Mouse (Mus musculus): ENCODE measurements at regions not wholly inside any gene's neighbourhood (a gene's known extent, or its start where the extent isn't known, plus 50 kb on each side); places are given as distances from the start of the nearest gene placed in this dataset.

GRCm38 (mm10) chr13:90510479-90510878 is 394.7 kb downstream of the Atp6ap1l start:
- no peak overlapping the region for H3K9ac ChIP-seq (ENCODE audit: low read depth, low read length)
- intact Hi-C loops (cut with DNase I), result no loop called here
- no peak overlapping the region for H3K27ac ChIP-seq
- H3K36me3 ChIP-seq (ENCODE audit: control insufficient read depth, insufficient read depth, low read length), result no peaks in the 10 kb centered on the region
- H3K4me1 ChIP-seq (ENCODE audit: control insufficient read depth, insufficient read depth, low read length), result peaks cover under 1% of the 10 kb centered on the region; the same call in 1 of the 2 replicates
- H3K27me3 ChIP-seq (ENCODE audit: control insufficient read depth, insufficient read depth, low read length), result no peaks in the 10 kb centered on the region
- no peak overlapping the region for H3K4me3 ChIP-seq
- no peak for DNase-seq
- TF ChIP-seq CTCF (IDR thresholded peaks at IDR 0.05) (no peak), EP300 (IDR thresholded peaks at IDR 0.05; ENCODE audit: insufficient read depth, low read depth, low read length) (no peak), POLR2A (IDR thresholded peaks at IDR 0.05; ENCODE audit: insufficient read depth, low read depth, low read length) (no peak)
- H3K79me2 ChIP-seq (replicated peaks; ENCODE audit: control insufficient read depth, insufficient read depth, low read length), result no peaks in the 10 kb centered on the region
- WGBS, result 88% methylated on average over 6 of the region's 6 CpGs

- no peaks in the 10 kb centered on the region for H3K27me3 ChIP-seq (ENCODE audit: control insufficient read depth, insufficient read depth, low read length)
- H3K79me2 ChIP-seq (replicated peaks; ENCODE audit: control insufficient read depth, insufficient read depth, low read length), result no peaks in the 10 kb centered on the region
- H3K4me3 ChIP-seq, result no peak overlapping the region
- no peaks in the 10 kb centered on the region for H3K4me1 ChIP-seq (ENCODE audit: control insufficient read depth, insufficient read depth, low read length)
- no peak overlapping the region for H3K27ac ChIP-seq
- DNase-seq, result no peak
- WGBS, result 78% methylated on average over 2 of the region's 2 CpGs
- TF ChIP-seq POLR2A (IDR thresholded peaks at IDR 0.05; ENCODE audit: insufficient read depth, low read depth, low read length), result no peak
- no peak for TF ChIP-seq CTCF (IDR thresholded peaks at IDR 0.05)
- no peak for TF ChIP-seq EP300 (IDR thresholded peaks at IDR 0.05; ENCODE audit: insufficient read depth, low read depth, low read length)
- intact Hi-C loops (cut with DNase I), result no loop called here
- no peaks in the 10 kb centered on the region for H3K36me3 ChIP-seq (ENCODE audit: control insufficient read depth, insufficient read depth, low read length)
- no peak overlapping the region for H3K9ac ChIP-seq (ENCODE audit: low read depth, low read length)
These were observed 402.0 kb downstream of the Atp6ap1l start for GRCm38 (mm10) chr13:90503188-90503587.

GRCm38 (mm10) chr13:90502141-90502540 is 403.0 kb downstream of the Atp6ap1l start:
- intact Hi-C loops (cut with DNase I), result no loop called here
- H3K79me2 ChIP-seq (replicated peaks; ENCODE audit: control insufficient read depth, insufficient read depth, low read length), result no peaks in the 10 kb centered on the region
- no peak for TF ChIP-seq CTCF (IDR thresholded peaks at IDR 0.05)
- no peak for TF ChIP-seq POLR2A (IDR thresholded peaks at IDR 0.05; ENCODE audit: insufficient read depth, low read depth, low read length)
- TF ChIP-seq EP300 (IDR thresholded peaks at IDR 0.05; ENCODE audit: insufficient read depth, low read depth, low read length), result no peak
- no peak overlapping the region for H3K4me3 ChIP-seq
- H3K27ac ChIP-seq, result no peak overlapping the region
- no peak for DNase-seq
- 95% methylated on average over 1 of the region's 1 CpGs for WGBS
- no peak overlapping the region for H3K9ac ChIP-seq (ENCODE audit: low read depth, low read length)
- H3K36me3 ChIP-seq (ENCODE audit: control insufficient read depth, insufficient read depth, low read length), result no peaks in the 10 kb centered on the region
- H3K27me3 ChIP-seq (ENCODE audit: control insufficient read depth, insufficient read depth, low read length), result no peaks in the 10 kb centered on the region
- no peaks in the 10 kb centered on the region for H3K4me1 ChIP-seq (ENCODE audit: control insufficient read depth, insufficient read depth, low read length)

- H3K4me1 ChIP-seq (ENCODE audit: control insufficient read depth, insufficient read depth, low read length), result no peaks in the 10 kb centered on the region
- no peaks in the 10 kb centered on the region for H3K36me3 ChIP-seq (ENCODE audit: control insufficient read depth, insufficient read depth, low read length)
- H3K27ac ChIP-seq, result no peak overlapping the region
- no peaks in the 10 kb centered on the region for H3K27me3 ChIP-seq (ENCODE audit: control insufficient read depth, insufficient read depth, low read length)
- intact Hi-C loops (cut with DNase I), result no loop called here
- DNase-seq, result no peak
- TF ChIP-seq EP300 (IDR thresholded peaks at IDR 0.05; ENCODE audit: insufficient read depth, low read depth, low read length) (no peak), POLR2A (IDR thresholded peaks at IDR 0.05; ENCODE audit: insufficient read depth, low read depth, low read length) (no peak), CTCF (IDR thresholded peaks at IDR 0.05) (no peak)
- H3K9ac ChIP-seq (ENCODE audit: low read depth, low read length), result no peak overlapping the region
- H3K4me3 ChIP-seq, result no peak overlapping the region
- H3K79me2 ChIP-seq (replicated peaks; ENCODE audit: control insufficient read depth, insufficient read depth, low read length), result no peaks in the 10 kb centered on the region
- WGBS, result 77% methylated on average over 3 of the region's 3 CpGs
These were observed 406.2 kb downstream of the Atp6ap1l start for GRCm38 (mm10) chr13:90498978-90499377.

- intact Hi-C loops (cut with DNase I), result no loop called here
- Histone ChIP-seq H3K36me3 (ENCODE audit: control insufficient read depth, insufficient read depth, low read length) (no peaks in the 10 kb centered on the region), H3K79me2 (replicated peaks; ENCODE audit: control insufficient read depth, insufficient read depth, low read length) (no peaks in the 10 kb centered on the region), H3K27ac (no peak overlapping the region), H3K9ac (ENCODE audit: low read depth, low read length) (no peak overlapping the region), H3K4me1 (ENCODE audit: control insufficient read depth, insufficient read depth, low read length) (no peaks in the 10 kb centered on the region), H3K27me3 (ENCODE audit: control insufficient read depth, insufficient read depth, low read length) (no peaks in the 10 kb centered on the region), H3K4me3 (no peak overlapping the region)
- no peak for DNase-seq
- 54% methylated on average over 2 of the region's 2 CpGs for WGBS
- TF ChIP-seq CTCF (IDR thresholded peaks at IDR 0.05), result no peak
- no peak for TF ChIP-seq EP300 (IDR thresholded peaks at IDR 0.05; ENCODE audit: insufficient read depth, low read depth, low read length)
- TF ChIP-seq POLR2A (IDR thresholded peaks at IDR 0.05; ENCODE audit: insufficient read depth, low read depth, low read length), result no peak
These were observed 407.6 kb downstream of the Atp6ap1l start for GRCm38 (mm10) chr13:90497573-90497972.

GRCm38 (mm10) chr13:90493696-90494095 is 404.3 kb upstream of the Xrcc4 start:
- WGBS, result 63% methylated on average over 1 of the region's 1 CpGs
- DNase-seq, result no peak
- Histone ChIP-seq H3K27me3 (ENCODE audit: control insufficient read depth, insufficient read depth, low read length) (no peaks in the 10 kb centered on the region), H3K79me2 (replicated peaks; ENCODE audit: control insufficient read depth, insufficient read depth, low read length) (no peaks in the 10 kb centered on the region), H3K9ac (ENCODE audit: low read depth, low read length) (no peak overlapping the region), H3K4me3 (no peak overlapping the region), H3K27ac (no peak overlapping the region), H3K4me1 (ENCODE audit: control insufficient read depth, insufficient read depth, low read length) (no peaks in the 10 kb centered on the region), H3K36me3 (ENCODE audit: control insufficient read depth, insufficient read depth, low read length) (no peaks in the 10 kb centered on the region)
- TF ChIP-seq CTCF (IDR thresholded peaks at IDR 0.05) (no peak), EP300 (IDR thresholded peaks at IDR 0.05; ENCODE audit: insufficient read depth, low read depth, low read length) (no peak)
- intact Hi-C loops (cut with DNase I), result no loop called here
